Mouse (Mus musculus): Measurements from ENCODE around the gene Sox13. TPM values are rescaled to one million over a fixed set of nuclear protein-coding genes. Genes with fewer than 3 reads are reported as not detected.
A peak's percentile ranks its signal among the peaks of the same experiment; 100 is the strongest.

Sox13 gene
- polyA plus RNA-seq, 1 experiment from 2014 or later = 12.3 TPM

DNA sequence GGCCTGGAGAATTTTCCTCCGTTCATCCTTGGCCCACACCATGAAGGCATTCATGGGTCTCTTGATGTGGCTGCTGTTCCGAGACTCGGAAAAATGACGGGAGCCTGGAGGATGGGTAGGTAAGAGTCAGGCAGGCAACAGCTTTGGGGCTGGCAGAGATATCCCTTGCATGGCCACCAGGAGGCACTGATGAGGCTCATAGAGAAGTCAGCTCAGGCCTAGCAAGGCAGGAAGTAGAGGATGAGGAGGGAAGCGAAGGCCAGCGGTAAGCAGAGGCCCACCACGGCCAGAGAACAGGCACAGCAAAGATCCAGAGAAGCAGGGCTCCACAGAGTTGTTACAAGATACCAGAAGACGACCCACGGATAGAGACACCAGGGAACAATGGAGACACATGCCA is 38.7 kb downstream of the Sox13 start:
- H3K27me3 ChIP-seq (ENCODE audit: control insufficient read depth, insufficient read depth, low read length) = no peaks in the 10 kb centered on the region; the same call in 1 of the 2 replicates
- peaks cover 2% of the 10 kb centered on the region; the same call in 1 of the 2 replicates for H3K36me3 ChIP-seq (ENCODE audit: control insufficient read depth, insufficient read depth, low read length)
- H3K4me1 ChIP-seq (replicated peaks; ENCODE audit: control insufficient read depth, insufficient read depth, low read length) = 0 out of 2 replicates have a peak, but pooled peaks cover 8% of the 10 kb centered on the region
- 31% methylated on average over 9 of the region's 9 CpGs for WGBS
- H3K4me2 ChIP-seq (ENCODE audit: low read depth, low read length, severe bottlenecking) = peak overlapping the region; percentile 9; the same call in 1 of the 2 replicates
- peak overlapping the region; percentile 39; the same call in 1 of the 2 replicates for H3K9ac ChIP-seq (ENCODE audit: low read length)
- H3K27ac ChIP-seq (ENCODE audit: low read depth, low read length) = no peak overlapping the region
- H3K4me3 ChIP-seq (ENCODE audit: low read depth, low read length) = no peak overlapping the region
- H3K9me3 ChIP-seq (ENCODE audit: control insufficient read depth, low read length) = no peaks in the 10 kb centered on the region
- ATAC-seq (replicated peaks; ENCODE audit: low FRiP score) (peak; percentile 60), DNase-seq (ENCODE audit: low spot score) (peak; percentile 90)

DNA sequence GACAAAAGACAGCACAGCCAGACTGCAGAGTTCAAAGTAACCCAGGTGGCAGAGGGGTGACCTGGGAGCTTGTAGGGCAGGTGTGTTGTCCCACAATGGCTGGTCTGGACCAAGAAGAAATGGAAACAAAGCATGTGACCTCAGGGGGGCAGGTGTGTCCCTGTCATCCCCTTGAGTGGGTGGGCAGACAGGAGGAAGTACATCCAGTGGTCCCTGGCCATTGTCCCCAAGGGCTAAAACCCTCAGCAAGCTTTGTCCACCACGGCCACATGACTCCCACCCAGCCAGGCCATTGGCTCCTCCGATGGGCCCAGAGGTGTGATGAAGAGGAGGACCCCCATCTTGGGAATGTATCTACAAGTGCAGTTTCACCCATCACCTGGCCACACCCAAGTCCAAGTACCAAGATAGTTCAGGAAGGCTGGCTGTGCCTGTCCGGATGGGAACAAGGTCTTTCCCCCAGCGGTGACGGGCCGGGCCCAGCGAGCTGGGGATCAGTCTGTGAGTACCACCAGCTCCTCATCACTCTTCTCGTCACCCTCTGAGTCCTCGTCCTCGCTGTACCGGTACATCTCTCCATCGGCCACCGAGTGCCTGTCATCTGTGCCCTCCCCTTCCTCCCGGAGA is 40.9 kb downstream of the Sox13 start:
- Histone ChIP-seq H3K4me2 (ENCODE audit: low read depth, low read length, severe bottlenecking) (no peak overlapping the region), H3K27ac (ENCODE audit: low read depth, low read length) (no peak overlapping the region), H3K9me3 (ENCODE audit: control insufficient read depth, low read length) (no peaks in the 10 kb centered on the region), H3K9ac (ENCODE audit: low read length) (no peak overlapping the region), H3K27me3 (ENCODE audit: control insufficient read depth, insufficient read depth, low read length) (no peaks in the 10 kb centered on the region; the same call in 1 of the 2 replicates), H3K4me3 (ENCODE audit: low read depth, low read length) (no peak overlapping the region), H3K36me3 (ENCODE audit: control insufficient read depth, insufficient read depth, low read length) (no peaks in the 10 kb centered on the region), H3K4me1 (replicated peaks; ENCODE audit: control insufficient read depth, insufficient read depth, low read length) (0 out of 2 replicates have a peak, but pooled peaks cover 8% of the 10 kb centered on the region)
- ATAC-seq (replicated peaks; ENCODE audit: low FRiP score) (no peak), DNase-seq (ENCODE audit: low spot score) (no peak)
- WGBS = 93% methylated on average over 14 of the region's 14 CpGs

DNA sequence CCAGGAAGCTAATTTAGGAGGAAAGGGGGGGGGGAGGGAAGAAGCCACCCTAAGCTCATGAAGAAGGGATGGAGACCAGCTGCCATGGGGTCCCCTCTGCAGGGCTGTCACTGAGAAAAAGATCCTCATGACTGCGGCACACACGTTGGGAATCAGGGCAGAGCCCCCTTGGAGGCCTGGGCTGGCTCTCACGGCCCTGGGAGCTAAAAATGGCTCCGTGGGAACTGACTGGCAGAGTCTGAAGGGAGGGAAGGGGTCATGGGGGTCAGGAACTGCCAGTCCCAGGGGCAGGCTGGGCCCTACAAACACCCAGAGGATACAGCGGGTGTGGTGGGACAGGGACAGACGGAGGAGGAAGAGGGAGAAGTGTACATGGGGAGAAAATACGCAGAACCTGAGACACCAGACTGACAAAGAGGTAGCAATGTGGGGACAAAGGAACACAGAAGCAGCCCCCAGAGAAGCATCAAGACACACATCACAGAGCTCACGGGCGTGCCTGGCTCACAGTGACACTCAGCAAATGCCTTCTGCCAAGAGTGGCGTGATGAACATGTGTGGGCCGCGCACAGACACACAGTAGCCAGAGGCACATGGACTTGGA is 41.5 kb downstream of the Sox13 start:
- 0 out of 2 replicates have a peak, but pooled peaks cover 8% of the 10 kb centered on the region for H3K4me1 ChIP-seq (replicated peaks; ENCODE audit: control insufficient read depth, insufficient read depth, low read length)
- no peaks in the 10 kb centered on the region for H3K27me3 ChIP-seq (ENCODE audit: control insufficient read depth, insufficient read depth, low read length)

DNA sequence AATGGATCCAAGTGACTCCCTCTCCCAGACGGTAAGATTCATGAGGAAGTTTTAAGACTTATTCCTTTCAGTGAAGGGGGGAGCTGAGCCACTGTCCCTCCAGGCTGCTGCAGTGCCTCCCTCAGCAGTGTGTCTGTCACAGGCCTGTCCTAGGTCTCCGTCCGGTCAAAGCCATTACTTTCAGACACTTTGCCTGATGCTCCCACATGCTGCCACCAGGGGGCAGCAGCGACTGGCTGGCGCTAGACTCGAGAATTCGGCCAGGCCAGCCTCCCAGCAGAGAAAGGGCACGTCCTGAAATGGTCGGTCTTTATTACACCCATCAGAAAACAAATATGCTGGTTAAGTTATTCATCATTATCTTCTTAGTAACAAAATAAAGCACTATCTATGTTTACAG is 42.2 kb downstream of the Sox13 start:
- ATAC-seq (replicated peaks; ENCODE audit: low FRiP score) = peak; percentile 31; the same call in 1 of the 2 replicates
- Histone ChIP-seq H3K9me3 (ENCODE audit: control insufficient read depth, low read length) (no peaks in the 10 kb centered on the region), H3K27ac (ENCODE audit: low read depth, low read length) (no peak overlapping the region), H3K4me2 (ENCODE audit: low read depth, low read length, severe bottlenecking) (no peak overlapping the region), H3K4me3 (ENCODE audit: low read depth, low read length) (no peak overlapping the region), H3K36me3 (ENCODE audit: control insufficient read depth, insufficient read depth, low read length) (no peaks in the 10 kb centered on the region), H3K9ac (ENCODE audit: low read length) (no peak overlapping the region), H3K27me3 (ENCODE audit: control insufficient read depth, insufficient read depth, low read length) (no peaks in the 10 kb centered on the region), H3K4me1 (replicated peaks; ENCODE audit: control insufficient read depth, insufficient read depth, low read length) (0 out of 2 replicates have a peak, but pooled peaks cover 8% of the 10 kb centered on the region)
- WGBS = 9% methylated on average over 9 of the region's 9 CpGs
- peak; percentile 90 for DNase-seq (ENCODE audit: low spot score)

More for the DNA sequence above, 41.5 kb downstream of the Sox13 start:
- ATAC-seq (replicated peaks; ENCODE audit: low FRiP score) (no peak), DNase-seq (ENCODE audit: low spot score) (no peak)
- no peaks in the 10 kb centered on the region for H3K9me3 ChIP-seq (ENCODE audit: control insufficient read depth, low read length)
- no peaks in the 10 kb centered on the region for H3K36me3 ChIP-seq (ENCODE audit: control insufficient read depth, insufficient read depth, low read length)
- H3K4me3 ChIP-seq (ENCODE audit: low read depth, low read length) = no peak overlapping the region
- no peak overlapping the region for H3K27ac ChIP-seq (ENCODE audit: low read depth, low read length)
- 66% methylated on average over 12 of the region's 12 CpGs for WGBS
- H3K9ac ChIP-seq (ENCODE audit: low read length) = no peak overlapping the region
- no peak overlapping the region for H3K4me2 ChIP-seq (ENCODE audit: low read depth, low read length, severe bottlenecking)

DNA sequence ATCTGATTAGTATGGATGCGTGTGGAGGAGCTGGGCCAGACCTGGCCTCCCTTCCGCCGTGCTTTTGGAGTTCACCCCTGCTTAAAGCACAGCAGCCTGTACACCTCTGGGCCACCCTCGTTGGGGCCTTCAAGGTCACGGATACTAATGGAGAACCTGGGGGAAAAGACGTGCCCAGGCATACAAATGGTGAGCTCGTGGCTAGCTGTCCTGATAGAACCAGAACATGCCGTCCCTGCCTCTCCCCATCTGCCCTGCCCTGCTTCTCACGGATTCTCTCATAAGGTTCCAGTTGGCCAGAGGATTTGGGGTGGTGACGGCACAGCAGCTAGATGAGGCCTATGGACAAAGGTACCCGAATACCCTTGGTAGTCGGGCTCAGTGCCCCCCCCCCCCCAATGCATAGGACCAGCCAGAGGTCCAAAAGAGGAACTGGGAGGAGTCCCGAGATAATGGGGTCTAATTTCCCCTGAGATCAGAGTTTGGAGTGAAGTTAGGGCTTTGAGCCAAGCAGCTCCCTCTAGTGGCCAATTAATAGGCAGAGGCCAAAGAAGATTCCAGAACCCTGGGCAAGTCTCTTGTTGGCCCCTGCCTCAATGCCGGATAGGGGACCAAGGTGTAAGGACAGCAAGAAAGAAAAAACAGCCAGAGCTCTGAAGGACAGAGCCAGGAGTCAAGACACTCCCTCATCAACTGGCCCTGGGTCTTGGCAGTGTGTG is 43.7 kb downstream of the Sox13 start:
- ATAC-seq (replicated peaks; ENCODE audit: low FRiP score) (no peak), DNase-seq (ENCODE audit: low spot score) (no peak)
- Histone ChIP-seq H3K4me2 (ENCODE audit: low read depth, low read length, severe bottlenecking) (no peak overlapping the region), H3K9me3 (ENCODE audit: control insufficient read depth, low read length) (no peaks in the 10 kb centered on the region), H3K27me3 (ENCODE audit: control insufficient read depth, insufficient read depth, low read length) (no peaks in the 10 kb centered on the region), H3K4me3 (ENCODE audit: low read depth, low read length) (no peak overlapping the region), H3K9ac (ENCODE audit: low read length) (no peak overlapping the region), H3K36me3 (ENCODE audit: control insufficient read depth, insufficient read depth, low read length) (no peaks in the 10 kb centered on the region), H3K4me1 (replicated peaks; ENCODE audit: control insufficient read depth, insufficient read depth, low read length) (0 out of 2 replicates have a peak, but pooled peaks cover 2% of the 10 kb centered on the region), H3K27ac (ENCODE audit: low read depth, low read length) (no peak overlapping the region)
- 72% methylated on average over 14 of the region's 14 CpGs for WGBS

DNA sequence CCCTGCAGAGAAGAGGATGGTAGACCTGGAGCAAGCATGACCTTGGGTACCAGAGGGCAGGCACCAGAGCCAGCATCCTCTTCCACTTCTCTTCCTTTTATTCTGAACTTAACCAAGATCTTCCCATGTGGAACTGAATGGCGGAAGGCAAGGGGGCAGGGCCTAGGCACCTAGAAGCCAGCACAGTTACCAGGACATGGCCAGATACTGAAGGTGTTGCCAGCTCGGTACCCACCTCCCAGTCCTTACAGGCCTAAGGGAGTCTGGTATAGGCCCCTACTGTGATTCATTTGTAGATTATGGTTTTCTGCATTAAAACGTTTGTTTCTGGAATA is 44.2 kb downstream of the Sox13 start:
- 80% methylated on average over 3 of the region's 3 CpGs for WGBS
- H3K9me3 ChIP-seq (ENCODE audit: control insufficient read depth, low read length) = no peaks in the 10 kb centered on the region
- H3K27ac ChIP-seq (ENCODE audit: low read depth, low read length) = no peak overlapping the region
- no peak overlapping the region for H3K4me3 ChIP-seq (ENCODE audit: low read depth, low read length)
- no peaks in the 10 kb centered on the region for H3K36me3 ChIP-seq (ENCODE audit: control insufficient read depth, insufficient read depth, low read length)
- H3K4me1 ChIP-seq (replicated peaks; ENCODE audit: control insufficient read depth, insufficient read depth, low read length) = 0 out of 2 replicates have a peak, but pooled peaks cover 2% of the 10 kb centered on the region
- DNase-seq (ENCODE audit: low spot score) = no peak
- H3K4me2 ChIP-seq (ENCODE audit: low read depth, low read length, severe bottlenecking) = no peak overlapping the region
- H3K27me3 ChIP-seq (ENCODE audit: control insufficient read depth, insufficient read depth, low read length) = no peaks in the 10 kb centered on the region
- ATAC-seq (replicated peaks; ENCODE audit: low FRiP score) = no peak
- no peak overlapping the region for H3K9ac ChIP-seq (ENCODE audit: low read length)

DNA sequence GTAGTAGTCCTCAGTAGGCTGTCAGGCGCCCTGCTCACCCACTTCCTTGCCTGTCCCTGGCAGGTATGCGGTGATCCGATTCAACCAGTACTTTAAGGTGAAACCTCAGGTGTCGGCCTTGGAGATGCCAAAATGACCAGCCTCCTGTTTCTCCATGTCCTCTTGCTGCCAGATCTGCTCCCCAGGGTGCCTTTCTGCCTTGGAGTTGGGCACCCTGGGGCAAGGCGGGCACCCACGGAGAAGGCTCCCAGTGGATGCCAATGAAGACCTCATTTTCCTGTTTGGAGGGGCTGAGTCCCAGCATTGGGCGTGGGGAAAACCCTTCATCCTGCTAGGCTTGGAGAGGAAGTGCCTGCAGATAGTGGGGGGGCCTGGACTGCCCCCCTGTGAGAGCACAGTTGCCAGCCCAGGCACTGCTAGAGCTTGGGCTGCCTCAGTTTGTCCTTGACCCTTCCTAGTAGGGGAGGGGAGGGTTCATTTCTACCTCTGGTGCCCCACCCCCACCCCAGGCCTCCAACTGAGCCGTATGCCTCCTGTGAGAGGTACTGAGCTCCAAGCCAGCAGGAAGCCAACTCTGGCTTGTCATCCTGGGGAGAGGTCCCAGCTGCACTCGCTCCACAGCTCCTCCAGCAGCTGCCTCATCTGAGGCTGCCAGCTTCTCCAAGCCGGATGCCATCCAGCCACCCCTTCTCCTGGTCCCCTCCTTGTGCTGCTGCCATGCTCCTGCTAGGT is 44.8 kb downstream of the Sox13 start:
- WGBS = 71% methylated on average over 10 of the region's 10 CpGs

DNA sequence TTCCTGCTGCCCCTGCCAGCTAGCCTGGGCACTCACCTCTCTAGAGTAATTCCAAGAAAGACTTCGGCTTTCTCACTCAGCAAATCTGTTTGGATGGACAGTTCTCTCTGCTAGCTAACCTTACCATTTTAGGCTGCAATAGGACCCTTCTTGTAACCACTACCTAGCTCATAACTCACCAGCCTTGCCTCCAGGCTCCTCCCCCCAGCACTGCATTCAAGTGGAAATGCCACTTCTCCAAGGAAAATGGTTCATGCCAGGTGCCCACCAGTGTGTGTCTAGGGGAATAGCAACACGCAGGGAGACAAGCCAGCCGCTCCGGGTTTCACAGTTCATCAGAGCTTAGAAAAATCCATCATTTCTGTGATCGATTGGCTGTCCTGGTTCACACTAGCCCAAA is 46.6 kb downstream of the Sox13 start:
- WGBS = 89% methylated on average over 5 of the region's 5 CpGs
- no peak for ATAC-seq (replicated peaks; ENCODE audit: low FRiP score)
- H3K27me3 ChIP-seq (ENCODE audit: control insufficient read depth, insufficient read depth, low read length) = no peaks in the 10 kb centered on the region
- no peak overlapping the region for H3K4me3 ChIP-seq (ENCODE audit: low read depth, low read length)
- H3K9me3 ChIP-seq (ENCODE audit: control insufficient read depth, low read length) = no peaks in the 10 kb centered on the region
- no peak overlapping the region for H3K27ac ChIP-seq (ENCODE audit: low read depth, low read length)
- H3K36me3 ChIP-seq (ENCODE audit: control insufficient read depth, insufficient read depth, low read length) = no peaks in the 10 kb centered on the region
- no peak for DNase-seq (ENCODE audit: low spot score)
- H3K4me2 ChIP-seq (ENCODE audit: low read depth, low read length, severe bottlenecking) = no peak overlapping the region
- H3K9ac ChIP-seq (ENCODE audit: low read length) = no peak overlapping the region
- no peaks in the 10 kb centered on the region for H3K4me1 ChIP-seq (replicated peaks; ENCODE audit: control insufficient read depth, insufficient read depth, low read length)

More for the DNA sequence above, 44.8 kb downstream of the Sox13 start:
- no peak for DNase-seq (ENCODE audit: low spot score)
- Histone ChIP-seq H3K27ac (ENCODE audit: low read depth, low read length) (no peak overlapping the region), H3K27me3 (ENCODE audit: control insufficient read depth, insufficient read depth, low read length) (no peaks in the 10 kb centered on the region), H3K9me3 (ENCODE audit: control insufficient read depth, low read length) (no peaks in the 10 kb centered on the region), H3K36me3 (ENCODE audit: control insufficient read depth, insufficient read depth, low read length) (no peaks in the 10 kb centered on the region), H3K4me1 (replicated peaks; ENCODE audit: control insufficient read depth, insufficient read depth, low read length) (0 out of 2 replicates have a peak, but pooled peaks cover 2% of the 10 kb centered on the region), H3K9ac (ENCODE audit: low read length) (no peak overlapping the region), H3K4me3 (ENCODE audit: low read depth, low read length) (no peak overlapping the region), H3K4me2 (ENCODE audit: low read depth, low read length, severe bottlenecking) (no peak overlapping the region)
- ATAC-seq (replicated peaks; ENCODE audit: low FRiP score) = no peak
